Mouse (Mus musculus) CH12.LX (cell line): Measurements from ENCODE around the gene Elovl6. TPM values are rescaled to one million over a fixed set of nuclear protein-coding genes. Genes with fewer than 3 reads are reported as not detected.

Experiments used
- DNase-seq: peaks from one replicate; pipeline ENCODE4 v3.0.0-alpha.2; 2013; ENCODE audit errors: extremely low read depth
- H3K27ac ChIP-seq: 2 replicates; pipeline ENCODE4 v1.5.1; 2012; ENCODE audit warnings: low read depth, mild to moderate bottlenecking, control low read depth, moderate library complexity; ENCODE audit not compliant: insufficient read depth
- H3K27me3 ChIP-seq: replicated peaks from 2 replicates; pipeline ENCODE3; 2012; ENCODE audit warnings: inconsistent platforms
- H3K36me3 ChIP-seq, 2 experiments: replicated peaks in 1 of 2; 2 replicates each; pipeline versions ENCODE3 to v1.6.1; 2012; ENCODE audit warnings: inconsistent platforms in 1 of 2, low read length in 1 of 2, mild to moderate bottlenecking in 1 of 2, mixed read lengths in 1 of 2, moderate library complexity in 1 of 2; ENCODE audit not compliant: control insufficient read depth in 1 of 2, insufficient read depth in 1 of 2
- H3K4me1 ChIP-seq, 2 experiments: 2 replicates each; pipeline ENCODE4 v1.6.1; 2012; ENCODE audit warnings: inconsistent platforms in 1 of 2, moderate library complexity in 1 of 2; ENCODE audit not compliant: insufficient read depth in 2 of 2, control insufficient read depth in 1 of 2
- H3K4me2 ChIP-seq: 2 replicates; pipeline ENCODE4 v1.6.1; 2012; ENCODE audit warnings: low read depth, mild to moderate bottlenecking, control low read depth; ENCODE audit not compliant: poor library complexity, insufficient read depth, severe bottlenecking
- H3K4me3 ChIP-seq, 3 experiments: fragments of 150-350 bp in 1 of 3; sonication (generic) in 1 of 3; replicated peaks in 1 of 3; 2 replicates each; pipeline versions ENCODE3 to v1.5.1; 2011 to 2012; ENCODE audit warnings: low read depth in 2 of 3, low read length in 2 of 3, mild to moderate bottlenecking in 2 of 3, moderate library complexity in 2 of 3, control low read depth in 1 of 3, improper control_type of control experiment in 1 of 3, inconsistent platforms in 1 of 3, mixed read lengths in 1 of 3; ENCODE audit not compliant: poor library complexity in 1 of 3
- H3K79me2 ChIP-seq: replicated peaks from 2 replicates; pipeline ENCODE4 v1.6.1; 2012; ENCODE audit warnings: mild to moderate bottlenecking, moderate library complexity; ENCODE audit not compliant: control insufficient read depth, poor library complexity, insufficient read depth, severe bottlenecking; ENCODE audit errors: extremely low read depth
- H3K9ac ChIP-seq: 2 replicates; pipeline ENCODE4 v1.6.1; 2012; ENCODE audit warnings: low read depth, mild to moderate bottlenecking, control low read depth, moderate library complexity; ENCODE audit not compliant: insufficient read depth
- H3K9me3 ChIP-seq: replicated peaks from 2 replicates; pipeline ENCODE3; 2012; ENCODE audit warnings: low read length, inconsistent platforms, mixed read lengths
- CHD1 ChIP-seq: IDR thresholded peaks from 2 replicates; pipeline ENCODE4 v1.6.1; 2012; ENCODE audit warnings: low read depth, low read length, improper control_type of control experiment, inconsistent platforms
- CHD2 ChIP-seq: IDR thresholded peaks from 2 replicates; pipeline ENCODE4 v1.6.1; 2011; ENCODE audit warnings: low read length, improper control_type of control experiment
- CTCF ChIP-seq, 2 experiments: IDR thresholded peaks in 1 of 2; conservative IDR thresholded peaks in 1 of 2; 2 replicates each; pipeline ENCODE4 v1.5.1; 2011 to 2012; ENCODE audit warnings: low read depth in 2 of 2, low read length in 2 of 2, improper control_type of control experiment in 1 of 2, inconsistent platforms in 1 of 2, mild to moderate bottlenecking in 1 of 2, moderate library complexity in 1 of 2
- GABPA ChIP-seq: IDR thresholded peaks from 2 replicates; pipeline ENCODE4 v1.6.1; 2012; ENCODE audit warnings: low read depth, low read length, improper control_type of control experiment, inconsistent platforms; ENCODE audit not compliant: insufficient replicate concordance
- KAT2A ChIP-seq: IDR thresholded peaks from 2 replicates; pipeline ENCODE4 v1.6.1; 2012; ENCODE audit warnings: low read length, improper control_type of control experiment, inconsistent platforms; ENCODE audit not compliant: insufficient replicate concordance
- MAFK ChIP-seq: IDR thresholded peaks from 2 replicates; pipeline ENCODE4 v1.6.1; 2011; ENCODE audit warnings: low read length, improper control_type of control experiment; ENCODE audit not compliant: insufficient replicate concordance
- MAZ ChIP-seq: IDR thresholded peaks from 2 replicates; pipeline ENCODE4 v1.6.1; 2012; ENCODE audit warnings: low read depth, mild to moderate bottlenecking, inconsistent platforms, low read length, improper control_type of control experiment, moderate library complexity
- MEF2A ChIP-seq: IDR thresholded peaks from 2 replicates; pipeline ENCODE4 v1.6.1; 2014; ENCODE audit warnings: low read depth, mild to moderate bottlenecking, inconsistent platforms, low read length, improper control_type of control experiment, borderline replicate concordance
- MYC ChIP-seq: IDR thresholded peaks from 2 replicates; pipeline ENCODE4 v1.6.1; 2011; ENCODE audit warnings: low read depth, mild to moderate bottlenecking, improper control_type of control experiment, low read length
- NRF1 ChIP-seq: IDR thresholded peaks from 2 replicates; pipeline ENCODE4 v1.6.1; 2014; ENCODE audit warnings: low read depth, mild to moderate bottlenecking, inconsistent platforms, low read length, improper control_type of control experiment, moderate library complexity
- POLR2A ChIP-seq: IDR thresholded peaks from 2 replicates; pipeline ENCODE4 v1.6.1; 2011; ENCODE audit warnings: low read depth, mild to moderate bottlenecking, improper control_type of control experiment, low read length
- SIN3A ChIP-seq: IDR thresholded peaks from 2 replicates; pipeline ENCODE4 v1.6.1; 2012; ENCODE audit warnings: low read length, improper control_type of control experiment, inconsistent platforms
- TBP ChIP-seq: conservative IDR thresholded peaks from 2 replicates; pipeline ENCODE4 v1.6.1; 2011; ENCODE audit warnings: low read depth, low read length, improper control_type of control experiment
- UBTF ChIP-seq: IDR thresholded peaks from 2 replicates; pipeline ENCODE4 v1.6.1; 2012; ENCODE audit warnings: low read depth, mild to moderate bottlenecking, inconsistent platforms, low read length, improper control_type of control experiment, moderate library complexity
- USF2 ChIP-seq: conservative IDR thresholded peaks from 2 replicates; pipeline ENCODE4 v1.6.1; 2011; ENCODE audit warnings: low read depth, low read length, improper control_type of control experiment
- ZKSCAN1 ChIP-seq: IDR thresholded peaks from 2 replicates; pipeline ENCODE4 v1.6.1; 2012; ENCODE audit warnings: low read depth, inconsistent platforms, low read length, improper control_type of control experiment, borderline replicate concordance
- ZMIZ1 ChIP-seq: IDR thresholded peaks from 2 replicates; pipeline ENCODE4 v1.6.1; 2012; ENCODE audit warnings: low read depth, mild to moderate bottlenecking, inconsistent platforms, low read length, improper control_type of control experiment
- dilution Hi-C: fragments of 300-500 bp; cut with MboI; formaldehyde crosslinking; loops from 2 replicates; pipeline ENCODE4 v1.14.3; 2020; ENCODE audit warnings: low sequenced_read_pairs; ENCODE audit not compliant: extremely low pct_unique_long_range_greater_than_20kb, extremely low pct_ligation_motif_present
- in situ Hi-C: fragments of 300-500 bp; cut with MboI; formaldehyde crosslinking; loops from 3 replicates; pipeline ENCODE4 v1.14.3; 2019; ENCODE audit warnings: low sequenced_read_pairs, low pct_ligation_motif_present, low pct_unique_long_range_greater_than_20kb, mixed read lengths
- polyA plus RNA-seq: library from polyadenylated mRNA; unstranded; fragments of >175 nt; gene quantifications from 2 replicates; pipeline ENCODE4 v1.2.1, GENCODE M21; 2012; ENCODE audit warnings: low read depth; ENCODE audit not compliant: insufficient read length
- total RNA-seq, 2 experiments: library from RNA; depleted of rRNA; stranded (reverse); fragments of 300-350 nt in 1 of 2; fragments of >200 nt in 1 of 2; gene quantifications; 2 replicates each; pipeline ENCODE4 v1.2.3; 2012 to 2014

Elovl6 gene
- total and polyA plus RNA-seq, 3 experiments, result 1.7 to 6.8 (median 6.0) TPM

DNA sequence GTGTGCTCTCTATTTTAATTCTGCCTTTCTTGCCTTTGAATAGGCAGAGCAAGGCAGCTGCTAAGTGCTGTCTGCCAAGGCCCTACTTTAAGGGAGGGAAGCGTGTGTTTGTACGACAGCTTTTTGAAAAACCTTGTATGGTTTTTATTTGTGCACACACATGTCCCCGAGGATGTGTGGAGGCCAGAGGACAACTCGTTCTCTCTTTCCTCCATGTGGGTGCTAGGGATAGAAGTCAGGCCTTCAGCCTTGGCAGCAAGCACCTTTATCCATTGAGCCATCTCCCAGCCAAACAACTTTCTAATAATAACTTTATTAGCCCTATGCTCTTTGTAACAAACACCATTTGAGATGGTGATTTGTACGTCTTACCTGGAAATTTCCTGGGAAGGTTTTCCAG is 34.7 kb downstream of the Elovl6 start:
- no peak for DNase-seq
- no peak overlapping the region for H3K4me2 ChIP-seq
- no peak overlapping the region for H3K4me3 ChIP-seq
- H3K4me1 ChIP-seq, result peaks cover 6 to 19% of the 10 kb centered on the region in 2 experiments; a peak in 3 of 4 replicates
- dilution Hi-C loops, result no loop called here
- peaks cover 0 to 4% of the 10 kb centered on the region in 2 experiments for H3K36me3 ChIP-seq
- in situ Hi-C loops, result no loop called here
- no peaks in the 10 kb centered on the region for H3K27me3 ChIP-seq
- TF ChIP-seq SIN3A, result no peak
- no peak for TF ChIP-seq TBP
- TF ChIP-seq CHD2, result no peak
- TF ChIP-seq ZMIZ1, result no peak
- TF ChIP-seq POLR2A, result no peak
- no peak for TF ChIP-seq UBTF
- TF ChIP-seq CHD1, result no peak
- no peak for TF ChIP-seq KAT2A
- no peak for TF ChIP-seq USF2
- TF ChIP-seq MAZ, result no peak
- no peak for TF ChIP-seq GABPA
- TF ChIP-seq MEF2A, result no peak
- no peak for TF ChIP-seq MYC
- TF ChIP-seq NRF1, result no peak
- TF ChIP-seq CTCF (conservative IDR thresholded peaks at IDR 0.05 in 1 of 2, IDR thresholded peaks at IDR 0.05 in 1 of 2; ENCODE audit: low read depth in 2 of 2, low read length in 2 of 2), result no peak
- no peak for TF ChIP-seq ZKSCAN1
- H3K27ac ChIP-seq, result no peak overlapping the region
- no peaks in the 10 kb centered on the region for H3K9me3 ChIP-seq
- no peak overlapping the region for H3K9ac ChIP-seq
- H3K79me2 ChIP-seq, result no peaks in the 10 kb centered on the region

DNA sequence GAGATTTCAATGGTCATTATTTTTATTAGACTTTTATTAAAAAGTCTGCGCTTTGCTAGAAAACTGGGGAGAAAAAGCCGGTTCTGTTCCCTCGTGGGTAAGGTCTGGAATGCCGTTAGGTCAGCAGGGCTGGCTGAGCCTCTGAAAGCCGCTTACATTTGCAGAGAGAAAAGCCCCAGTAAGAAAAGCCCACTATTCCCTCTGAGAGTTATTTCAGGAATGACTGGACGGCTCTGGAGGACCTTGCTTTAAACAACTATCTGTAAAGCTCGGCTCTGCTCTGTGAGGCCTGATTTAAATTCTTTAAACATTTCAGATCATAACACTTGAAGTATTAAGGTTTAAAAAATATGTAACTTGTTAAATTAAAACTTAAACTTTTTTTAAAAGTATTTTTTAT is 36.4 kb downstream of the Elovl6 start:
- H3K79me2 ChIP-seq, result no peaks in the 10 kb centered on the region
- peaks cover 9 to 24% of the 10 kb centered on the region in 2 experiments for H3K4me1 ChIP-seq
- in situ Hi-C loops, result no loop called here
- DNase-seq, result no peak
- H3K9me3 ChIP-seq, result no peaks in the 10 kb centered on the region
- H3K36me3 ChIP-seq, result peaks cover 0 to 6% of the 10 kb centered on the region in 2 experiments
- no peak overlapping the region for H3K9ac ChIP-seq
- no peak overlapping the region for H3K4me3 ChIP-seq
- TF ChIP-seq MAFK (no peak), MYC (no peak), MAZ (no peak), CHD1 (no peak)
- TF ChIP-seq, all 38 proteins: peak for 0
- dilution Hi-C loops, result no loop called here
- no peak overlapping the region for H3K27ac ChIP-seq
- H3K4me2 ChIP-seq, result no peak overlapping the region
- no peaks in the 10 kb centered on the region for H3K27me3 ChIP-seq
